Comparison of ENCODE assay signal across 9 mouse cellular contexts in genomic region chr9:15880160-15880603, GRCm38 (mm10). TPM values are rescaled to one million over a fixed set of nuclear protein-coding genes. Genes with fewer than 3 reads are reported as not detected.
DNase-seq lines count a peak whose midpoint lies in the region; ATAC-seq and TF ChIP-seq lines count a peak whose summit lies in the region.
"Had no signal": no experiment of that assay in that cellular context is flagged by ENCODE, and none has a peak within 500 bp of the region (broad histone marks: within the 10 kb centered on the region; RNA-seq: fewer than 3 reads in every experiment).

No protein-coding gene starts in this region.

- H3K36me3 ChIP-seq in hindbrain, embryonic 12.5 days = no peaks in the 10 kb centered on the region
- H3K36me3 ChIP-seq in stomach, postnatal 0 days (ENCODE audit: control insufficient read depth, insufficient read depth, low read length) = no peaks in the 10 kb centered on the region
- H3K36me3 ChIP-seq: heart, embryonic 15.5 days had no signal

- no peak overlapping the region for H3K9ac ChIP-seq in hindbrain, embryonic 12.5 days
- no peak overlapping the region for H3K9ac ChIP-seq in stomach, postnatal 0 days (ENCODE audit: low read length)
- H3K9ac ChIP-seq: heart, embryonic 15.5 days had no signal

- TF ChIP-seq EP300 in stomach, postnatal 0 days (optimal IDR thresholded peaks at IDR 0.05) = no peak

- TF ChIP-seq CTCF in stomach, postnatal 0 days (IDR thresholded peaks at IDR 0.05; ENCODE audit: low read depth) = peak; percentile 82

- no peaks in the 10 kb centered on the region for H3K4me1 ChIP-seq in hindbrain, embryonic 12.5 days
- no peaks in the 10 kb centered on the region for H3K4me1 ChIP-seq in stomach, postnatal 0 days (replicated peaks; ENCODE audit: control insufficient read depth, insufficient read depth)

- no peaks in the 10 kb centered on the region for H3K27me3 ChIP-seq in hindbrain, embryonic 12.5 days
- no peaks in the 10 kb centered on the region for H3K27me3 ChIP-seq in stomach, postnatal 0 days (ENCODE audit: control insufficient read depth, insufficient read depth, low read length)
- H3K27me3 ChIP-seq: heart, embryonic 15.5 days had no signal

- WGBS in hindbrain, embryonic 12.5 days = 22% methylated on average over 3 of the region's 3 CpGs
- 30% methylated on average over 3 of the region's 3 CpGs for WGBS in stomach, postnatal 0 days

- H3K4me3 ChIP-seq in hindbrain, embryonic 12.5 days = no peak overlapping the region
- no peak overlapping the region for H3K4me3 ChIP-seq in stomach, postnatal 0 days (ENCODE audit: low read depth, low read length)
- H3K4me3 ChIP-seq: heart, embryonic 15.5 days had no signal

- no peak overlapping the region for H3K27ac ChIP-seq in hindbrain, embryonic 12.5 days
- no peak overlapping the region for H3K27ac ChIP-seq in stomach, postnatal 0 days (replicated peaks)
- H3K27ac ChIP-seq: heart, embryonic 15.5 days had no signal

- DNase-seq in cerebellum, adult 8-10 months = peak; percentile 2
- no peak for DNase-seq in cerebellum, adult 9-11 months
- peak; percentile 71 for DNase-seq in 416B (ENCODE audit: low read depth)
- peak; percentile 24 for DNase-seq in embryo, embryonic 10 days (ENCODE audit: low spot score)
- peak; percentile 38 for DNase-seq in lung, postnatal 10 days
- DNase-seq in stomach, postnatal 0 days (ENCODE audit: low spot score) = peak; percentile 29
- no peak for DNase-seq in right cerebral cortex, postnatal 25 days

- ATAC-seq in hindbrain, embryonic 12.5 days (ENCODE audit: low FRiP score) = peak; percentile 72; the same call in 1 of the 2 replicates
- 0 out of 2 replicates have a peak, but pooled peaks have one; percentile 53 for ATAC-seq in stomach, postnatal 0 days (ENCODE audit: low FRiP score, low TSS enrichment)

- no peaks in the 10 kb centered on the region for H3K9me3 ChIP-seq in hindbrain, embryonic 12.5 days (replicated peaks)
- H3K9me3 ChIP-seq in stomach, postnatal 0 days (ENCODE audit: control insufficient read depth, low read length) = no peaks in the 10 kb centered on the region
- H3K9me3 ChIP-seq: heart, embryonic 15.5 days had no signal

- H3K4me2 ChIP-seq in hindbrain, embryonic 12.5 days (replicated peaks) = no peak overlapping the region
- H3K4me2 ChIP-seq in stomach, postnatal 0 days (replicated peaks; ENCODE audit: low read depth) = no peak overlapping the region
- H3K4me2 ChIP-seq: heart, embryonic 15.5 days had no signal

RNA-seq across cellular contexts. Expression of gene Mtnr1b, which starts 5.8 kb away (rescaled TPM):
- polyA plus RNA-seq in hindbrain, embryonic 12.5 days (2016; fragmentation: Nextera tagmentation; extraction: Ambion mirVana) = not detected in 2 replicates
- polyA plus RNA-seq in stomach, postnatal 0 days (2015; fragmentation: Nextera tagmentation; extraction: Ambion mirVana) = not detected in 2 replicates
- polyA plus RNA-seq: heart, embryonic 15.5 days had no signal

Comparison
In these comparisons a context has a peak if more than half of its experiments do, and no peak if none do; other contexts are left out.
1. DNase-seq: peak in cerebellum, adult 8-10 months (single experiment), 416B (single experiment), embryo, embryonic 10 days (single experiment), lung, postnatal 10 days (single experiment) and stomach, postnatal 0 days (single experiment); none in cerebellum, adult 9-11 months (single experiment) and right cerebral cortex, postnatal 25 days (single experiment).